Mouse (Mus musculus) thymus, adult 2 months (tissue): ENCODE results near the gene Rnf41.

Experiments
- CTCF ChIP-seq: fragments of 200-500 bp; IDR thresholded peaks from 2 replicates; pipeline ENCODE4 v1.5.1; 2012; ENCODE audit warnings: mild to moderate bottlenecking, control low read depth, low read length, moderate library complexity, borderline replicate concordance; ENCODE audit not compliant: control insufficient read depth, poor library complexity, insufficient read depth; ENCODE audit errors: extremely low read depth
- POLR2A ChIP-seq: fragments of 200-500 bp; IDR thresholded peaks from 2 replicates; pipeline ENCODE4 v1.6.1; 2012; ENCODE audit warnings: mild to moderate bottlenecking, low read length, control low read depth, moderate library complexity; ENCODE audit not compliant: control insufficient read depth, poor library complexity, insufficient read depth; ENCODE audit errors: extremely low read depth

DNA sequence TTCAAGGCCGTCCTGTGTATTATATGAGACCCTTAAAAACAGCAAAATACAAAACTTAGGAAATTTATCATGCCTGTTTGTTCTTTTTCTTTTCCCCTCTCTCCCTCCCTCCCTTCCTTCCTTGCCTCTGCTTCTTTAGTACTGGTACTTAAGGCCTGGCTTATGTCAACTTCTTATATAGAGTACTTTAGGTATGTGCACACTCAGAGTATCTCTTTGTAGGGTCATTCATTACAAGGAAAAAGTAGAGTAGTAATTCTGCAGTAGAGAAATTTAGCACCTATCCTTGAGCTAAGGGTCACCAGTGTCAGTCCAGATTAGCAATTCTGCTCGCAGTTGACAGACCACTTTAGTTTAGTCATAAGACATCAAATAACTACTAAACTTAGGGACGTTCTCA, 13.8 kb downstream of the Rnf41 start:
- TF ChIP-seq CTCF (no peak), POLR2A (no peak)
